Mouse (Mus musculus): ENCODE data around the gene Cdk4.

DNA sequence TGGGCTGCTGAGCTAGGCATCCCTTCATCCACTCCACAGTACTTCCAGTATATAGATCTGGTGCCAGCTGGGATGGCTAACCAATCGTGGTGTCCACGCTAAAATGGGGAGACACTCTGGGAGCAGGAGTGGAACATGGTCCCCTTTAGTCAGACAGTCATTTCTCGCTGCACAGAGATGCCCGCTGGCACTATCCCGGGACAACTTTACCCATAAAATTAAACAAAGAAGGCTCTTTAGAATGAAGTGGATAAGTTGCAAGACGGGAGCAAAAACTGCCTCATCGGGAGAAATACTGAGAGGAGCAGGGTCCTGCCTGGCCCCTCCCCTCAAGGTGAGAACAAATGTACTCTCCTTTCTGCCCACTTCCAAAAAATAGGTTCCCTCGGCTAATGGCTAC lies 4.6 kb upstream of the Cdk4 start:
- TF ChIP-seq POLR2A (IDR thresholded peaks at IDR 0.05; ENCODE audit: borderline replicate concordance, insufficient read depth, low read length) (no peak), CTCF (IDR thresholded peaks at IDR 0.05; ENCODE audit: borderline replicate concordance, insufficient read depth, low read depth, low read length) (no peak)

All from cerebellum, adult 2 months (tissue).